Mouse (Mus musculus) megakaryocyte-erythroid progenitor cell, adult 5-6 weeks (primary cell): ENCODE results near the gene Lce3d. TPM values are rescaled to one million over a fixed set of nuclear protein-coding genes. Genes with fewer than 3 reads are reported as not detected.

Experiments
- ATAC-seq: replicated peaks from 2 replicates; pipeline ENCODE4 v1.8.0; 2016; ENCODE audit warnings: mild to moderate bottlenecking, inconsistent platforms; ENCODE audit not compliant: severe bottlenecking, poor library complexity, low FRiP score, low TSS enrichment
- total RNA-seq, 2 experiments: library from RNA; stranded (forward) in 1 of 2; stranded (reverse) in 1 of 2; fragments of 200-1000, 215-1000 nt in 1 of 2; fragments of >200 nt in 1 of 2; fragmentation: Nextera tagmentation in 1 of 2; gene quantifications; 2 replicates each; pipeline ENCODE4 v1.2.3; 2014 to 2017

The Lce3d gene
- total RNA-seq (2014; fragmentation: Nextera tagmentation) (not detected in 2 replicates), total RNA-seq (2017) (not detected in 2 replicates)

DNA sequence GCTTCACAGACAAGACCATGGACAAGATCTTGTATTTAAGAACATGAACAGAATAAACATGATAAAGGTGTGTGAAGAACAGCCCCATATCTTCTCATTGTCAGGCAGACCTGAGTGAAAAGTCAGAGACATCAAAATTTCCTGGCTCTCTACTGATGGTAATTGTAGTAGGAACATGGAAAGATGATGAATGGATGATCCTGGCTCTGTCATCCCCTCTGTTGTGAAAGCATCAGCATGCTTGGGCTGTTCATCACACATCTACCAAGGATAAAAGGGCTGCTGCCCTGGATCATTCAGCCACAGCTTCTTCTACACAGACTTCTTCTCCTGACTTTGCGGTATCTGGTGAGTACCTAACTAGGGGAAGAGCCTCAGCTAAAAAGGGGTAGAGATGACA, at the start of gene Lce3d:
Gene Lce3d (plus strand): TSS at position 301 of the 400 bp plus-strand sequence.
- no peak for ATAC-seq

DNA sequence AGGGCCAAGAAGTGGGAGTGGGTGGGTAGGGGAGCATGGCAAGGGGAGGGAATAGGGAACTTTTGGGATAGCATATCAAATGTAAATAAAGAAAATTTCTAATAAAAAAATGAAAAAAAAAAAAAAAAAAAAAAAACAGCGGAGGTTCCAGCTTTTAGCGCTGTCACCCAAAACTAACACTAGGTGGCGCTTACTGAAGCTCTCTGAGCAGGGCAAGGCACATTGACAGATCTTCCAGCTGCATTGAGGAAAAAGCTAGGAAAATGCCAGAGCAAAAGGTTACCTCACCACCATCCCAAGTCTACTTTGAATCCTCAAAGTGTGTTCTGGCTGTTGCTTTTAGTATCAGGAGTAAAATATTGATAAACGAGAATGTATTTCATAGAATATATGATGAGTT, 49.6 kb upstream of the Lce3d start:
- ATAC-seq, result no peak

- no peak for ATAC-seq
Observed at GRCm38 (mm10) chr3:92920364-92920763, 36.8 kb upstream of the Lce3d start.

GRCm38 (mm10) chr3:92926130-92926529, 31.1 kb upstream of the Lce3d start, which contains the start of gene Lce3a:
Lce3a (minus strand) TSS chr3:92926230.
- ATAC-seq, result no peak

DNA sequence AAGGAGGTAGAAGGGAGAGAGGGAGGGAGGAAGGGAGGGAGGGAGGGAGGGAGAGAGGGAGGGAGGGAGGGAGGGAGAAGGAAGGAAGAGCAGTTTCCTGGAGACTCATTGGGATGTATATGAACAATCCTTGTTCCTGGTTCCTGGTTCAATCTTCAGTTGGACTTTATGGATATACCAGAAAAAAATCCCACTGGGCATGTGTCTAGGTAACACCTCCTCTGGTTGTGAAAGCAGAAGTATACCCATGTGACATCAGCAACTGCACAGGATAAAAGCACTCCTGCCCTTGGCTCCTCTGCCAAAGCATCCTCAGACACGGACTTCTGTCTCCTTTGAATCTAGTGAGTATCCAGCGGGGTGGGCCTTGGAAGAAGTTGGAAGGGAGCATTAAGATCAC, 24.5 kb upstream of the Lce3d start, which contains the start of gene Lce3b:
Gene Lce3b (plus strand): TSS at position 301 of the 400 bp plus-strand sequence.
- ATAC-seq, result no peak

DNA sequence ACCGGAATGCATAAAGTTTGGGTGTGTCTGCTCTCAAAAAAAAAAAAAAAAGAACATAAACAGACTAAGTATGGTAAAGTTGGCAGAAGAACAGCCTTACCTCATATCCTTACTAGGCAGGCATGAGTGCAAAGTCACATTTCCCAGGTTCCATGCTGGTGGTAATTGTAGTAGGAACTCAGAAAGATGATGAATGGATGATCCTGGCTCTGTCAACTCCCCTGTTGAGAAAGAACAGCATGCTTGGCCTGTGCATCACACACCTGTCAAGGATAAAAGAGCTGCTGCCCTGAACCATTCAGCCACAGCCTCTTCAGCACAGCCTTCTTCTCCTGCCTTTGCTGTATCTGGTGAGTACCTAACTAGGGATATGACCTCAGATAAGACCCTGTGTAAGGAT, 13.0 kb upstream of the Lce3d start, which contains the start of gene Lce3c:
Gene Lce3c (plus strand): TSS at position 301 of the 400 bp plus-strand sequence.
- ATAC-seq, result no peak

DNA sequence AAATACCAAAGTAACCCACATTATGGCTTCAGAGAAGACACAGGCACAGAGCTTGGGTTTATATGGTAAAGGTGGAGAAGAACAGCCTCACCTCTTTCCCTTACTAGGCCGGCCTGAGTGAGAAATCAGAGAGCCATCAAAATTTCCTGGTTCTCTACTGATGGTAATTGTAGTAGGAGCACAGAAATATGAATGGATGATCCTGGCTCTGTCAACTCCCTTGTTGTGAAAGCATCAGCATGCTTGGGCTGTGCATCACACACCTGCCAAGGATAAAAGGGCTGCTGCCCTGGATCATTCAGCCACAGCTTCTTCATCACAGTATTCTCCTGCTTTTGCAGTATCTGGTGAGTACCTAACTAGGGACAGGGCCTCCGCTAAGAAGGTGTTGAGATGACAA, 9.6 kb downstream of the Lce3d start, which contains the start of gene Lce3e:
Gene Lce3e (plus strand): TSS at position 301 of the 400 bp plus-strand sequence.
- ATAC-seq, result no peak

DNA sequence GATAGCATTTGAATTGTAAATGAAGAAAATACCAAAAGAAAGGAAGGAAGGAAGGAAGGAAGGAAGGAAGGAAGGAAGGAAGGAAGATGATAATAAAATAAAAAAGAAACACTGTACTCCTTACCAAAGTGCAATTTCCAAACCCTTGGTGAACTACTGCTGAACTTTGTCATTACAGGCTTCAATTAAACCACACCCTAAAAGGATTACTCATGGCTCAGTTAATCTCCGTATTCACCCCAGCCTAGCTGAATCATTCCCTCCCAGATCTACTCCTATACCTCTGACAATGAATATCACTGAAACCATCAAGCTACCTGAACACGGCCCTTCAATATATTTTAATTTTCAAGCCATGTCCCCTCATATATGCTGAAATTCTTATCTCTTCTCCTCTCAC, 21.3 kb downstream of the Lce3d start:
- no peak for ATAC-seq

- no peak for ATAC-seq
Observed at GRCm38 (mm10) chr3:92991926-92992325, 34.7 kb downstream of the Lce3d start, which contains the start of gene Lce3f. Lce3f (plus strand) TSS chr3:92992226.

- peak; percentile 99 for ATAC-seq
Observed at GRCm38 (mm10) chr3:92998691-92999090, 41.5 kb downstream of the Lce3d start.

DNA sequence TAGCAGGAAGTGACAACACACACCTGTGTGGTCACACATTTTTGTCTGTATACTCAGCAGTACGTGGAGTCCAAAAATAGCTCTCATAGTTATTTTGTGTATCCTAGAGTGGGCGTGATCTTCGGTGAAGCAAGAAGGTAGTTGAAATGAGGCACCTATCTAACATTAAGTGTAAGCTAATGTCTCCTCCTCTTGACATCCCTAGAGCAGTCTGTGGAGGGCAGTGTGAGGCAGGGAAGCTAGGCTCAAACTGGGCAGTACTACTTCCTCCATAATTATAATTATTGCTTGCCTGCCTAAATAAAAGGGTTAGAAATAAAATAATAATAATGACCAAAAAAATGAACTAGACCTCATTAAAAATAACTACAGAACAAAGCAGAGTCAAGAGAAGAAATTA, 43.4 kb downstream of the Lce3d start:
- no peak for ATAC-seq

GRCm38 (mm10) chr3:93002843-93003242, 45.7 kb downstream of the Lce3d start:
- ATAC-seq, result no peak

Other genes with a start within 250 kb of the Lce3d start
- gene Lce1e, start 248.3 kb upstream of the Lce3d start, total RNA-seq (2014; fragmentation: Nextera tagmentation), result not detected in 2 replicates
- gene Lce1e, start 248.3 kb upstream of the Lce3d start, total RNA-seq (2017), result not detected in 2 replicates
- gene Lce1f, start 237.0 kb upstream of the Lce3d start, total RNA-seq (2014; fragmentation: Nextera tagmentation), result not detected in 2 replicates
- not detected in 2 replicates for gene Lce1f, start 237.0 kb upstream of the Lce3d start, total RNA-seq (2017)
- not detected in 2 replicates for gene Gm38119, start 218.3 kb upstream of the Lce3d start, total RNA-seq (2014; fragmentation: Nextera tagmentation)
- not detected in 2 replicates for gene Gm38119, start 218.3 kb upstream of the Lce3d start, total RNA-seq (2017)
- gene Lce1g, start 205.1 kb upstream of the Lce3d start, total RNA-seq (2014; fragmentation: Nextera tagmentation), result not detected in 2 replicates
- not detected in 2 replicates for gene Lce1g, start 205.1 kb upstream of the Lce3d start, total RNA-seq (2017)
- not detected in 2 replicates for gene Lce1h, start 192.3 kb upstream of the Lce3d start, total RNA-seq (2014; fragmentation: Nextera tagmentation)
- not detected in 2 replicates for gene Lce1h, start 192.3 kb upstream of the Lce3d start, total RNA-seq (2017)
- not detected in 2 replicates for gene Lce1i, start 178.5 kb upstream of the Lce3d start, total RNA-seq (2014; fragmentation: Nextera tagmentation)
- gene Lce1i, start 178.5 kb upstream of the Lce3d start, total RNA-seq (2017), result not detected in 2 replicates
- gene Lce1j, start 166.9 kb upstream of the Lce3d start, total RNA-seq (2014; fragmentation: Nextera tagmentation), result not detected in 2 replicates
- gene Lce1j, start 166.9 kb upstream of the Lce3d start, total RNA-seq (2017), result not detected in 2 replicates
- not detected in 2 replicates for gene Lce1k, start 149.5 kb upstream of the Lce3d start, total RNA-seq (2014; fragmentation: Nextera tagmentation)
- gene Lce1k, start 149.5 kb upstream of the Lce3d start, total RNA-seq (2017), result not detected in 2 replicates
- not detected in 2 replicates for gene Kprp, start 130.1 kb upstream of the Lce3d start, total RNA-seq (2014; fragmentation: Nextera tagmentation)
- gene Kprp, start 130.1 kb upstream of the Lce3d start, total RNA-seq (2017), result not detected in 2 replicates
- gene Lce1l, start 106.1 kb upstream of the Lce3d start, total RNA-seq (2014; fragmentation: Nextera tagmentation), result not detected in 2 replicates
- not detected in 2 replicates for gene Lce1l, start 106.1 kb upstream of the Lce3d start, total RNA-seq (2017)
- gene 2310050C09Rik, start 87.2 kb upstream of the Lce3d start, total RNA-seq (2014; fragmentation: Nextera tagmentation), result not detected in 2 replicates
- not detected in 2 replicates for gene 2310050C09Rik, start 87.2 kb upstream of the Lce3d start, total RNA-seq (2017)
- gene Lce3a, start 31.2 kb upstream of the Lce3d start, total RNA-seq (2014; fragmentation: Nextera tagmentation), result not detected in 2 replicates
- not detected in 2 replicates for gene Lce3a, start 31.2 kb upstream of the Lce3d start, total RNA-seq (2017)
- not detected in 2 replicates for gene Lce3b, start 24.4 kb upstream of the Lce3d start, total RNA-seq (2014; fragmentation: Nextera tagmentation)
- not detected in 2 replicates for gene Lce3b, start 24.4 kb upstream of the Lce3d start, total RNA-seq (2017)
- gene Lce3c, start 12.9 kb upstream of the Lce3d start, total RNA-seq (2014; fragmentation: Nextera tagmentation), result not detected in 2 replicates
- gene Lce3c, start 12.9 kb upstream of the Lce3d start, total RNA-seq (2017), result not detected in 2 replicates
- gene Lce3e, start 9.7 kb downstream of the Lce3d start, total RNA-seq (2014; fragmentation: Nextera tagmentation), result not detected in 2 replicates
- gene Lce3e, start 9.7 kb downstream of the Lce3d start, total RNA-seq (2017), result not detected in 2 replicates
- gene Lce3f, start 34.8 kb downstream of the Lce3d start, total RNA-seq (2014; fragmentation: Nextera tagmentation), result not detected in 2 replicates
- gene Lce3f, start 34.8 kb downstream of the Lce3d start, total RNA-seq (2017), result not detected in 2 replicates
- not detected in 2 replicates for gene Crct1, start 58.3 kb downstream of the Lce3d start, total RNA-seq (2014; fragmentation: Nextera tagmentation)
- gene Crct1, start 58.3 kb downstream of the Lce3d start, total RNA-seq (2017), result not detected in 2 replicates
- not detected in 2 replicates for gene Lce1m, start 61.7 kb downstream of the Lce3d start, total RNA-seq (2014; fragmentation: Nextera tagmentation)
- not detected in 2 replicates for gene Lce1m, start 61.7 kb downstream of the Lce3d start, total RNA-seq (2017)
- gene Gm4858, start 111.4 kb downstream of the Lce3d start, total RNA-seq (2014; fragmentation: Nextera tagmentation), result not detected in 2 replicates
- gene Gm4858, start 111.4 kb downstream of the Lce3d start, total RNA-seq (2017), result not detected in 2 replicates
- gene Crnn, start 187.4 kb downstream of the Lce3d start, total RNA-seq (2014; fragmentation: Nextera tagmentation), result not detected in 2 replicates
- gene Crnn, start 187.4 kb downstream of the Lce3d start, total RNA-seq (2017), result not detected in 2 replicates
- gene Flg2, start 239.9 kb downstream of the Lce3d start, total RNA-seq (2014; fragmentation: Nextera tagmentation), result not detected in 2 replicates
- gene Flg2, start 239.9 kb downstream of the Lce3d start, total RNA-seq (2017), result not detected in 2 replicates